Mouse (Mus musculus): ENCODE measurements at regions not wholly inside any gene's neighbourhood (a gene's known extent, or its start where the extent isn't known, plus 50 kb on each side); places are given as distances from the start of the nearest gene placed in this dataset.

- no peak for TF ChIP-seq EP300 (IDR thresholded peaks at IDR 0.05)
- TF ChIP-seq CTCF (IDR thresholded peaks at IDR 0.05): no peak
These were observed 139.5 kb upstream of the Irf2bp2 start for GRCm38 (mm10) chr8:126733307-126733706.
